11 mouse cellular contexts compared by ENCODE assay signal in genomic region chr8:87834656-87835055, GRCm38 (mm10).
DNase-seq lines count a peak whose midpoint lies in the region; ATAC-seq and TF ChIP-seq lines count a peak whose summit lies in the region.
"Had no signal": no experiment of that assay in that cellular context is flagged by ENCODE, and none has a peak within 500 bp of the region (broad histone marks: within the 10 kb centered on the region; RNA-seq: fewer than 3 reads in every experiment).

No protein-coding gene starts in this region.

- no peak overlapping the region for H3K9ac ChIP-seq in lung, embryonic 14.5 days
- H3K9ac ChIP-seq in embryonic facial prominence, embryonic 12.5 days, result no peak overlapping the region
- H3K9ac ChIP-seq in hindbrain, embryonic 15.5 days, result no peak overlapping the region
- H3K9ac ChIP-seq in midbrain, embryonic 16.5 days (ENCODE audit: low read depth, low read length), result peak overlapping the region; percentile 42; the same call in 1 of the 2 replicates
- H3K9ac ChIP-seq: liver, embryonic 15.5 days had no signal

- H3K9me3 ChIP-seq in lung, embryonic 14.5 days (ENCODE audit: low read depth, low read length), result no peaks in the 10 kb centered on the region
- H3K9me3 ChIP-seq in embryonic facial prominence, embryonic 12.5 days, result no peaks in the 10 kb centered on the region
- no peaks in the 10 kb centered on the region for H3K9me3 ChIP-seq in hindbrain, embryonic 15.5 days
- no peaks in the 10 kb centered on the region for H3K9me3 ChIP-seq in midbrain, embryonic 16.5 days (replicated peaks; ENCODE audit: control insufficient read depth, low read length, poor library complexity, severe bottlenecking)
- H3K9me3 ChIP-seq: liver, embryonic 15.5 days had no signal

- no peak for DNase-seq in lung, embryonic 14.5 days
- DNase-seq in lung, adult 18-20 months, result no peak
- DNase-seq in kidney, postnatal 14 days, result no peak
- no peak for DNase-seq in thymus, adult 18-20 months
- DNase-seq: cerebellum, adult 18-20 months; kidney, postnatal 10 days had no signal

- WGBS in lung, embryonic 14.5 days, result 33% methylated on average over 5 of the region's 5 CpGs
- 11% methylated on average over 5 of the region's 5 CpGs for WGBS in embryonic facial prominence, embryonic 12.5 days
- WGBS in hindbrain, embryonic 15.5 days, result 13% methylated on average over 5 of the region's 5 CpGs
- WGBS in midbrain, embryonic 16.5 days, result 18% methylated on average over 5 of the region's 5 CpGs

- H3K27me3 ChIP-seq in lung, embryonic 14.5 days (ENCODE audit: insufficient read depth, low read length), result no peaks in the 10 kb centered on the region
- no peaks in the 10 kb centered on the region for H3K27me3 ChIP-seq in embryonic facial prominence, embryonic 12.5 days
- no peaks in the 10 kb centered on the region for H3K27me3 ChIP-seq in hindbrain, embryonic 15.5 days
- no peaks in the 10 kb centered on the region for H3K27me3 ChIP-seq in midbrain, embryonic 16.5 days (ENCODE audit: control insufficient read depth, insufficient read depth, low read depth, low read length)
- H3K27me3 ChIP-seq: liver, embryonic 15.5 days had no signal

- peak overlapping the region; percentile 27; the same call in 1 of the 2 replicates for H3K4me2 ChIP-seq in lung, embryonic 14.5 days
- H3K4me2 ChIP-seq in embryonic facial prominence, embryonic 12.5 days (replicated peaks), result no peak overlapping the region
- H3K4me2 ChIP-seq in hindbrain, embryonic 15.5 days, result no peak overlapping the region
- H3K4me2 ChIP-seq in midbrain, embryonic 16.5 days (ENCODE audit: low read length), result no peak overlapping the region
- H3K4me2 ChIP-seq: liver, embryonic 15.5 days had no signal

- no peak for ATAC-seq in lung, embryonic 14.5 days (ENCODE audit: insufficient read depth)
- no peak for ATAC-seq in embryonic facial prominence, embryonic 12.5 days (ENCODE audit: insufficient number of reproducible peaks, insufficient read depth, low FRiP score, low TSS enrichment)
- no peak for ATAC-seq in hindbrain, embryonic 15.5 days (ENCODE audit: low FRiP score, low read depth)
- ATAC-seq in midbrain, embryonic 16.5 days, result no peak
- ATAC-seq: Patski had no signal

- TF ChIP-seq CTCF in lung, embryonic 14.5 days (IDR thresholded peaks at IDR 0.05; ENCODE audit: low read depth), result no peak

- peak overlapping the region; percentile 88 for H3K27ac ChIP-seq in lung, embryonic 14.5 days (ENCODE audit: low read depth)
- H3K27ac ChIP-seq in embryonic facial prominence, embryonic 12.5 days, result peak overlapping the region; percentile 87; the same call in 1 of the 2 replicates
- peak overlapping the region; percentile 79; the same call in 1 of the 2 replicates for H3K27ac ChIP-seq in hindbrain, embryonic 15.5 days (replicated peaks)
- peak overlapping the region; percentile 82 for H3K27ac ChIP-seq in midbrain, embryonic 16.5 days (ENCODE audit: low read length)
- H3K27ac ChIP-seq: liver, embryonic 15.5 days had no signal

- no peaks in the 10 kb centered on the region for H3K36me3 ChIP-seq in lung, embryonic 14.5 days (ENCODE audit: insufficient read depth)
- 0 out of 2 replicates have a peak, but pooled peaks cover 4% of the 10 kb centered on the region for H3K36me3 ChIP-seq in embryonic facial prominence, embryonic 12.5 days
- H3K36me3 ChIP-seq in hindbrain, embryonic 15.5 days, result no peaks in the 10 kb centered on the region
- H3K36me3 ChIP-seq in midbrain, embryonic 16.5 days (ENCODE audit: control insufficient read depth, insufficient read depth, low read length), result no peaks in the 10 kb centered on the region
- H3K36me3 ChIP-seq: liver, embryonic 15.5 days had no signal

- no peak overlapping the region for H3K4me3 ChIP-seq in lung, embryonic 14.5 days (ENCODE audit: low read depth, low read length)
- H3K4me3 ChIP-seq in embryonic facial prominence, embryonic 12.5 days, result no peak overlapping the region
- H3K4me3 ChIP-seq in hindbrain, embryonic 15.5 days, result no peak overlapping the region
- no peak overlapping the region for H3K4me3 ChIP-seq in midbrain, embryonic 16.5 days (ENCODE audit: low read depth, low read length)
- H3K4me3 ChIP-seq: liver, embryonic 15.5 days had no signal

- H3K4me1 ChIP-seq in lung, embryonic 14.5 days (ENCODE audit: insufficient read depth), result peaks cover 56% of the 10 kb centered on the region
- H3K4me1 ChIP-seq in embryonic facial prominence, embryonic 12.5 days, result peaks cover 90% of the 10 kb centered on the region
- H3K4me1 ChIP-seq in hindbrain, embryonic 15.5 days (replicated peaks), result peaks cover 78% of the 10 kb centered on the region
- peaks cover 73% of the 10 kb centered on the region for H3K4me1 ChIP-seq in midbrain, embryonic 16.5 days (ENCODE audit: control insufficient read depth, insufficient read depth, low read length)
- H3K4me1 ChIP-seq: liver, embryonic 15.5 days had no signal
